Mouse (Mus musculus) erythroblast, embryonic 14.5 days (primary cell): ENCODE measurements at regions not wholly inside any gene's neighbourhood (a gene's known extent, or its start where the extent isn't known, plus 50 kb on each side); places are given as distances from the start of the nearest gene placed in this dataset.

Source experiments
- GATA1 ChIP-seq: IDR thresholded peaks from 2 replicates; pipeline ENCODE4 v1.6.1; 2012; ENCODE audit warnings: low read length, inconsistent platforms, mixed read lengths
- TAL1 ChIP-seq: IDR thresholded peaks from 3 replicates; pipeline ENCODE4 v1.6.1; 2012; ENCODE audit warnings: low read length, inconsistent platforms, mixed read lengths

- no peak for TF ChIP-seq TAL1
- TF ChIP-seq GATA1, result no peak
These were observed 1971.2 kb upstream of the Lrrc6 start for GRCm38 (mm10) chr15:68471928-68472327.
